Mouse (Mus musculus) testis, adult 2 months (tissue): ENCODE measurements at regions not wholly inside any gene's neighbourhood (a gene's known extent, or its start where the extent isn't known, plus 50 kb on each side); places are given as distances from the start of the nearest gene placed in this dataset.

Experiments
- H3K27ac ChIP-seq: fragments of 200-500 bp; 2 replicates; pipeline ENCODE4 v1.5.1; 2012; ENCODE audit warnings: low read depth, low read length; ENCODE audit not compliant: control insufficient read depth, insufficient read depth
- H3K27me3 ChIP-seq: fragments of 200-500 bp; 2 replicates; pipeline ENCODE4 v1.6.1; 2012; ENCODE audit warnings: mild to moderate bottlenecking, low read length, moderate library complexity; ENCODE audit not compliant: control insufficient read depth, insufficient read depth
- H3K36me3 ChIP-seq: fragments of 200-500 bp; 2 replicates; pipeline ENCODE4 v1.6.1; 2012; ENCODE audit warnings: mild to moderate bottlenecking, low read length; ENCODE audit not compliant: control insufficient read depth, insufficient read depth
- H3K4me1 ChIP-seq: fragments of 200-500 bp; 2 replicates; pipeline ENCODE4 v1.6.1; 2012; ENCODE audit warnings: low read length; ENCODE audit not compliant: control insufficient read depth, insufficient read depth
- H3K4me3 ChIP-seq: fragments of 200-500 bp; 2 replicates; pipeline ENCODE4 v1.5.1; 2012; ENCODE audit warnings: low read depth, mild to moderate bottlenecking, low read length, moderate library complexity, mixed read lengths; ENCODE audit not compliant: control insufficient read depth
- CTCF ChIP-seq: fragments of 200-500 bp; IDR thresholded peaks from 2 replicates; pipeline ENCODE4 v1.5.1; 2012; ENCODE audit warnings: low read depth, mild to moderate bottlenecking, inconsistent platforms, low read length, moderate library complexity; ENCODE audit not compliant: control insufficient read depth, insufficient read depth, insufficient replicate concordance
- POLR2A ChIP-seq: fragments of 200-500 bp; IDR thresholded peaks from 2 replicates; pipeline ENCODE4 v1.6.1; 2012; ENCODE audit warnings: low read depth, mild to moderate bottlenecking, inconsistent platforms, low read length, moderate library complexity; ENCODE audit not compliant: control insufficient read depth

GRCm38 (mm10) chr1:57059216-57059615 is 80.8 kb upstream of the Satb2 start:
- no peaks in the 10 kb centered on the region for H3K36me3 ChIP-seq
- no peaks in the 10 kb centered on the region for H3K27me3 ChIP-seq
- H3K27ac ChIP-seq: no peak overlapping the region
- TF ChIP-seq CTCF: no peak
- no peak for TF ChIP-seq POLR2A
- H3K4me3 ChIP-seq: no peak overlapping the region
- H3K4me1 ChIP-seq: no peaks in the 10 kb centered on the region

- no peaks in the 10 kb centered on the region for H3K36me3 ChIP-seq
- no peaks in the 10 kb centered on the region; the same call in 1 of the 2 replicates for H3K4me1 ChIP-seq
- H3K4me3 ChIP-seq: no peak overlapping the region
- TF ChIP-seq CTCF: no peak
- TF ChIP-seq POLR2A: no peak
- H3K27ac ChIP-seq: no peak overlapping the region
- H3K27me3 ChIP-seq: no peaks in the 10 kb centered on the region
Measured at GRCm38 (mm10) chr1:57075221-57075620, 96.8 kb upstream of the Satb2 start.

GRCm38 (mm10) chr1:57076696-57077095 is 98.2 kb upstream of the Satb2 start:
- H3K36me3 ChIP-seq: no peaks in the 10 kb centered on the region
- no peaks in the 10 kb centered on the region; the same call in 1 of the 2 replicates for H3K4me1 ChIP-seq
- H3K27ac ChIP-seq: no peak overlapping the region
- no peak overlapping the region for H3K4me3 ChIP-seq
- H3K27me3 ChIP-seq: no peaks in the 10 kb centered on the region
- TF ChIP-seq CTCF (no peak), POLR2A (no peak)

- no peaks in the 10 kb centered on the region for H3K36me3 ChIP-seq
- H3K27ac ChIP-seq: no peak overlapping the region
- TF ChIP-seq POLR2A (no peak), CTCF (no peak)
- no peaks in the 10 kb centered on the region; the same call in 1 of the 2 replicates for H3K4me1 ChIP-seq
- H3K27me3 ChIP-seq: no peaks in the 10 kb centered on the region
- no peak overlapping the region for H3K4me3 ChIP-seq
Measured at GRCm38 (mm10) chr1:57080306-57080705, 101.9 kb upstream of the Satb2 start.

- Histone ChIP-seq H3K4me1 (no peaks in the 10 kb centered on the region), H3K27me3 (no peaks in the 10 kb centered on the region), H3K4me3 (no peak overlapping the region), H3K36me3 (no peaks in the 10 kb centered on the region), H3K27ac (no peak overlapping the region)
- no peak for TF ChIP-seq POLR2A
- TF ChIP-seq CTCF: no peak
Measured at GRCm38 (mm10) chr1:57083134-57083533, 104.7 kb upstream of the Satb2 start.

GRCm38 (mm10) chr1:57083540-57084083 is 105.2 kb upstream of the Satb2 start:
- Histone ChIP-seq H3K27ac (no peak overlapping the region), H3K4me3 (no peak overlapping the region), H3K36me3 (no peaks in the 10 kb centered on the region), H3K4me1 (no peaks in the 10 kb centered on the region), H3K27me3 (no peaks in the 10 kb centered on the region)
- TF ChIP-seq POLR2A: no peak
- TF ChIP-seq CTCF: no peak

GRCm38 (mm10) chr1:57095361-57096247 is 117.2 kb upstream of the Satb2 start:
- H3K27me3 ChIP-seq: no peaks in the 10 kb centered on the region
- H3K27ac ChIP-seq: no peak overlapping the region
- H3K36me3 ChIP-seq: no peaks in the 10 kb centered on the region
- TF ChIP-seq POLR2A (no peak), CTCF (no peak)
- no peak overlapping the region for H3K4me3 ChIP-seq
- no peaks in the 10 kb centered on the region for H3K4me1 ChIP-seq
